Mouse (Mus musculus): ENCODE measurements around the gene Eif2ak3. TPM values are rescaled to one million over a fixed set of nuclear protein-coding genes. Genes with fewer than 3 reads are reported as not detected.

Gene Eif2ak3
- total RNA-seq, 1 experiment from 2014 or later: 17.0 TPM

DNA sequence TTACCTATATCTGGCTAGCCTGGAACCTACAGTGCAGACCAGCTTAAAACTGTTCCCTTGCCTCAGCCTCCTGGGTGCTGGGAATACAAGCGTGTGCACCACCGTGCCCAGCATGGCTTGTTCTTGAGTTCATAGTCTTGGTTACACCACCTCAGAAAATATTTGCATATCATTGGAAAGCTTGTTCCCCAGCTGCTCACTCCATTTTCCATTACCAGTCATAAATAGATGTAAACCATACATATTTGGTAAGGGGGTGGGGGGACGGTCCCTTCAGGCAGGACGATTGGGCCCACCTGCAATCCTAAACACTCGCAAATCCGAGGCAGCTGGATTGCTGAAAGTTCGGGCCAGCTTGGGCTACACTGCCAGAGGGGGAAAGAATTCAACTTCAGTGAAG lies 109.0 kb downstream of the Eif2ak3 start:
- no peak for ATAC-seq (replicated peaks in 1 of 2; ENCODE audit: insufficient read depth in 1 of 2, low FRiP score in 2 of 2, low TSS enrichment in 1 of 2, low read depth in 1 of 2, poor library complexity in 2 of 2, severe bottlenecking in 2 of 2)

DNA sequence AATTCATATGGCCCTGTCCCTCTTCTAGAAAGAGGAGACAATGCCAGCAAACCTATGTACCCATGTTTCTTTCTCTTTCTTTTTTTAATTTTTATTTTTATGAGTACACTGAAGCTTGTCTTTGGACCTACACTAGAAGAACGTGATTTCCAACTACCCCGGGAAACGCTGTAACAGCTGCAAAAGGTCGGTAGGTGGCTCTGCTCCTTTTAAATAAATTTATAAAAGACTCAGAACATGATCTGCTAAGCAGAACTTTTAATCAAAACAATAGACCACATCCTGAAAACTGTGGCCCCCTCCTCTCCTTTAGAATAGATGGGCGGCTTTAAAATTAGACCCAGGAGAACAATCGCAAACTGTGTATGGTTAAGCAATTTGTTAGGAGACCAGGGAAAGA lies 109.7 kb downstream of the Eif2ak3 start:
- no peak for ATAC-seq (replicated peaks in 1 of 2; ENCODE audit: insufficient read depth in 1 of 2, low FRiP score in 2 of 2, low TSS enrichment in 1 of 2, low read depth in 1 of 2, poor library complexity in 2 of 2, severe bottlenecking in 2 of 2)

Other genes with a start within 250 kb of the Eif2ak3 start
- gene Rpia, start 52.3 kb upstream of the Eif2ak3 start, total RNA-seq (2017): 95.5 and 161 TPM in 2 replicates
- gene Tex37, start 74.4 kb downstream of the Eif2ak3 start, total RNA-seq (2017): not detected in 2 replicates
- gene Foxi3, start 112.0 kb downstream of the Eif2ak3 start, total RNA-seq (2017): not detected in 2 replicates